Mouse (Mus musculus) layer of hippocampus, adult 18-20 months (tissue): ENCODE data around the gene Slc43a1. TPM values are rescaled to one million over a fixed set of nuclear protein-coding genes. Genes with fewer than 3 reads are reported as not detected.
"Not testable (repeated sequence)": the region's sequence is repeated elsewhere in the genome, so short reads cannot be mapped to it uniquely, and the experiment has no call there.

ENCODE experiments used
- DNase-seq, 2 experiments: peaks; one replicate each; pipeline ENCODE4 v3.0.0; 2022; ENCODE audit warnings: low spot score in 2 of 2
- long read RNA-seq: library from polyadenylated mRNA; stranded (forward); transcript quantifications from one replicate; pipeline ENCODE4 v2.0.0, GENCODE M21; 2021
- total RNA-seq, 2 experiments: library from RNA; stranded (reverse); gene quantifications; 2 replicates each; pipeline ENCODE4 v1.2.3; 2021

Slc43a1 gene
- under 1 TPM; 0.15 to 0.27 TPM for total RNA-seq
- long read RNA-seq = 0 reads

GRCm38 (mm10) chr2:84838593-84838949, at the start of gene Slc43a1:
Slc43a1 (plus strand) TSS chr2:84838850.
- no peak for DNase-seq

- DNase-seq = no peak
These were observed 48.2 kb upstream of the Slc43a1 start for GRCm38 (mm10) chr2:84790418-84790817.

- DNase-seq = no peak
These were observed 46.1 kb upstream of the Slc43a1 start for GRCm38 (mm10) chr2:84792516-84792915.

- no peak for DNase-seq
These were observed 45.5 kb upstream of the Slc43a1 start for GRCm38 (mm10) chr2:84793154-84793553.

GRCm38 (mm10) chr2:84793871-84794270, 44.8 kb upstream of the Slc43a1 start:
- no peak for DNase-seq

- peak; percentile 73 to 94 for DNase-seq
These were observed 40.7 kb upstream of the Slc43a1 start for GRCm38 (mm10) chr2:84797833-84798492.

GRCm38 (mm10) chr2:84798493-84798921, 40.1 kb upstream of the Slc43a1 start, which contains the start of gene Ube2l6:
Ube2l6 (plus strand) TSS chr2:84798828.
- DNase-seq = peak; percentile 52 to 73

- peak; percentile 51 to 85 for DNase-seq
These were observed 39.5 kb upstream of the Slc43a1 start for GRCm38 (mm10) chr2:84799041-84799561.

- DNase-seq = no peak
These were observed 38.3 kb upstream of the Slc43a1 start for GRCm38 (mm10) chr2:84800304-84800703.

- not testable (repeated sequence) for DNase-seq
These were observed 37.4 kb upstream of the Slc43a1 start for GRCm38 (mm10) chr2:84801223-84801622.

GRCm38 (mm10) chr2:84803963-84804362, 34.7 kb upstream of the Slc43a1 start:
- DNase-seq = no peak

GRCm38 (mm10) chr2:84806546-84806945, 32.1 kb upstream of the Slc43a1 start:
- no peak for DNase-seq

- DNase-seq = no peak
These were observed 29.3 kb upstream of the Slc43a1 start for GRCm38 (mm10) chr2:84809330-84809729.

GRCm38 (mm10) chr2:84810526-84810885, 28.1 kb upstream of the Slc43a1 start:
- DNase-seq = no peak

- peak; percentile 75 to 92 for DNase-seq
These were observed 27.6 kb upstream of the Slc43a1 start for GRCm38 (mm10) chr2:84810886-84811577.

- DNase-seq = no peak
These were observed 26.8 kb upstream of the Slc43a1 start for GRCm38 (mm10) chr2:84811880-84812279.

- DNase-seq = no peak
These were observed 26.0 kb upstream of the Slc43a1 start for GRCm38 (mm10) chr2:84812676-84813075.

- peak in 1 of 2 experiments; percentile 38 for DNase-seq
These were observed 18.8 kb upstream of the Slc43a1 start for GRCm38 (mm10) chr2:84819861-84820260.

- DNase-seq = no peak
These were observed 16.1 kb upstream of the Slc43a1 start, which contains the start of gene Smtnl1 for GRCm38 (mm10) chr2:84822552-84822951. Smtnl1 (minus strand) TSS chr2:84822652.

- peak in 1 of 2 experiments; percentile 37 for DNase-seq
These were observed 15.4 kb upstream of the Slc43a1 start for GRCm38 (mm10) chr2:84823237-84823636.

GRCm38 (mm10) chr2:84826488-84827282, 12.0 kb upstream of the Slc43a1 start, which contains the start of gene Timm10:
Timm10 (plus strand) TSS chr2:84826997.
- peak; percentile 86 to 96 for DNase-seq
